Mouse (Mus musculus) liver, postnatal 0 days (tissue): Measurements from ENCODE around the gene Lor.

Source experiments
- CTCF ChIP-seq: sonication (generic); IDR thresholded peaks from 2 replicates; pipeline ENCODE4 v1.5.1; 2016; ENCODE audit warnings: antibody characterized with exemption, low read depth
- EP300 ChIP-seq: IDR thresholded peaks from 2 replicates; pipeline ENCODE4 v1.6.1; 2016; ENCODE audit warnings: antibody characterized with exemption, low read depth, mild to moderate bottlenecking

- TF ChIP-seq CTCF (no peak), EP300 (no peak)
Observed at GRCm38 (mm10) chr3:92083042-92083441, at the start of gene Lor.
